ENCODE assay signal across 12 mouse cellular contexts in the genomic region with DNA sequence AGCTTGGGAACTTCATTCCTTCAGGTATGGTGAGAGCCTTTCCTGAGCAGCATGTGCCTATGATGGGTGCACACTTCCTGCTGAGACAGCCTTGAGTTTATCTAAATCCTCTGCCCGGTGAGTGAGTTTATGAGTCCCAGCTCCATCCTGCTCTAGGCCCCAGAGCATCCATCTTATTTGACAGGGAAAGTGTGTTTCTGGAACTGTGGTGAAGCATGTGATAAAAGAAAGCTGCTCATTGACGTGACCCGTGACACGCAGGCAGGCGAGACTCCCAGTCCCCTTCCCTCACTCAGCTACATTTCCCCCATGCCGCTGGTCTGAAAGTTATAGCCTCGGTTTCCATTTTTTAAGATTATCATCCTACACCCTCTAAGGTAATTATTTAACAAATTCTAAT.
"Had no signal": no experiment of that assay in that cellular context is flagged by ENCODE, and none has a peak within 500 bp of the region (broad histone marks: within the 10 kb centered on the region; RNA-seq: fewer than 3 reads in every experiment).

No protein-coding gene starts in this region.

- ATAC-seq: midbrain, embryonic 16.5 days had no signal

- H3K4me2 ChIP-seq: limb, embryonic 13.5 days; midbrain, embryonic 12.5 days; neural tube, embryonic 13.5 days had no signal

- H3K27me3 ChIP-seq: limb, embryonic 13.5 days; midbrain, embryonic 12.5 days; neural tube, embryonic 13.5 days had no signal

- H3K4me3 ChIP-seq: limb, embryonic 13.5 days; midbrain, embryonic 12.5 days; neural tube, embryonic 13.5 days had no signal

- DNase-seq: kidney, adult 2 months; kidney, postnatal 10 days; left cerebral cortex, postnatal 4 days; lung, adult 18-20 months; lung, postnatal 36 days; right cerebral cortex, postnatal 25 days; thymus, postnatal 36 days had no signal

- H3K27ac ChIP-seq: liver, embryonic 14.5 days; midbrain, embryonic 12.5 days; neural tube, embryonic 13.5 days had no signal

- H3K4me1 ChIP-seq: limb, embryonic 13.5 days had no signal

- H3K9ac ChIP-seq: limb, embryonic 13.5 days; liver, embryonic 14.5 days; midbrain, embryonic 12.5 days; neural tube, embryonic 13.5 days had no signal

- H3K9me3 ChIP-seq: limb, embryonic 13.5 days; midbrain, embryonic 12.5 days; neural tube, embryonic 13.5 days had no signal
